Mouse (Mus musculus) frontal cortex, postnatal 10 days (tissue): Measurements from ENCODE around the gene Atl1.

ENCODE experiments used
- DNase-seq, 2 experiments: peaks; one replicate each; pipeline ENCODE4 v3.0.0; 2022; ENCODE audit warnings: low spot score in 2 of 2, mixed read lengths in 1 of 2

Atl1 gene

DNA sequence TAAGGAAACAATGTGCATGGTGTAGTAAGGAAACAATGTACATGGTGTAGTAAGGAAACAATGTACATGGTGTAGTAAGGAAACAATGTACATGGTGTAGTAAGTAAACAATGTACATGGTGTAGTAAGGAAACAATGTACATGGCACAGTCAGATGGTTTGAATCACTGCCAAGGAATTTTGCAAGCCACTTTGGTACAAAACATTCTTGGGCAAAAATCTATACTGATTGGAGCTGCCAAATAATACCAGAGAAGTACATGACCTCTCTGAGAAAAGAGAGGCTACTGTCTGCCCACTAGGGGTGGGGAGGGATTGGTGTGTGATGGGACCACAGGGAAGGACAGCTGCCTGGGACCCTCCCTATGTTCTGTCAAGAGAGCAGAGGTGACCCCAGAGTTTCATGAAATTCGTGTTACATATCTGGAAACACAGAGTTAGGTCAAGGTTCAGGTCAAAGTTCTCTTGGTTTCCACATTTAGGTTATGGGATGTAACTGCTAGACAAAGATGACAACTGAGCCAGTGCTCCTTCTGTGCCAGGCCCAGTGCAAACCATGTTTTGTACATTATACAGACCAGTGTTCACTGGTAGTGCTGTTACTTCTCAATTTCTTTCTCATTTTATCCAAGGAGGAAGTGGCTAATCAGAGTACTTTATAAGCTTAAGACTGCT, 49.4 kb downstream of the Atl1 start:
- DNase-seq = no peak

GRCm38 (mm10) chr12:69945861-69946260, 53.4 kb downstream of the Atl1 start:
- DNase-seq = no peak

- DNase-seq = no peak
These were observed 55.1 kb downstream of the Atl1 start for GRCm38 (mm10) chr12:69947502-69947901.

DNA sequence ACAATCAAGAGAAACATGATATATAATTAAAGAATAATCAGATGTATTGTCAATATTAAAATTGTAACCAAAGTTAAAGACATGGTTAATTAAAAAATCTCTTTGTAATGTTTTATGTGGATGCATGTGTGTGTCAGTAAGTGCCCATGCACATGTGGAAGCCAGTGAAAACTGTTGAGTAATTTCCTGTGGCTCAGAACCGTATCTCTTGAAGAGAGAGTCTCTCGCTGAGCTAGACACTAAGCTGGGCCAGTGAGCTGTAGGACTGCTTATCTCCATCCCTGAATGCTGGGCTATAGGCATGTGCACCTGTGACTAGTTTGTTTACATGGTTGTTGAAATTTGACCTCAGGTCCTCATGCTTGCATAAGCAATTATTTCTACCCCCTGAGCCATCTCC, 65.0 kb downstream of the Atl1 start:
- no peak for DNase-seq

DNA sequence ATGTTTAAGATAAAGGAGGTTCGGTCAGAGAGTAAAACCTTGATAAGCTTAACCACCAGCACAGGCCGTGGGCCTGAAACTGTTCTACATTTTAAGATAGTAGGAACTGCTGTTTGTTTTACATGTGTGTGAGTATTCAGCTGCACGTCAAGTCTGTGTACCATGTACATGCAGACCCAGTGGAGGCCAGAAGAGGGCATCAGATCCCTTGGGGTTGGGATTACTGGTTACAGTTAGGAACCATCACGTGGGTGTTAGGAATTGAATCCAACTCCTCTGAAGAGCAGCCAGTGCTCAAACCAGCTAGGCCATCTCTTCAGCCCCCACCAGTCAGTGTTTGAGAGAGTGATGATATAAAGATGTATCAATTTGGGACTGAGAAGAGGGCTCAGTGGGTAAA, 70.1 kb downstream of the Atl1 start:
- peak in 1 of 2 experiments; percentile 44 for DNase-seq

- no peak for DNase-seq
These were observed 70.7 kb downstream of the Atl1 start for GRCm38 (mm10) chr12:69963141-69963540.

DNA sequence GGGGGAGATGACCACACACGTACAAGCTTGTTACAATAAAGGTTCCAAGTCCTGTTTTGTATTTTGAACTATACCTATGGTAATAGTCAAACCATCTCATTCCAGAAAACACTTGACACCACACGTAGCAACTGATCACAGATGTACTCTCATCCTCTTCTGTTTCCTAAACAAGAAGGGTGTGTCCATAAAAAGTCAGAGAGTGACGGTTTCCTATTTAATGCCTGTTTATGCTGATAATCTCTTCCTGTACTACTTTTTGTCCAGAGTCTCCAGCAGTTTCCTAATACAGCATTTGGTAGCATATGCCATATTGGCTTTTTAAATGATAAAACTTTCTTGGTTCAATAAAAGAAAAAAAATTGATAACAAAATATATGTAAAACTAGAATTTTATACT, 73.2 kb downstream of the Atl1 start:
- DNase-seq = no peak

- DNase-seq = no peak
These were observed 73.7 kb downstream of the Atl1 start for GRCm38 (mm10) chr12:69966071-69966470.

- DNase-seq = no peak
These were observed 74.7 kb downstream of the Atl1 start for GRCm38 (mm10) chr12:69967112-69967511.

- no peak for DNase-seq
These were observed 75.7 kb downstream of the Atl1 start for GRCm38 (mm10) chr12:69968154-69968553.

GRCm38 (mm10) chr12:69973666-69974065, 81.3 kb downstream of the Atl1 start:
- DNase-seq = no peak

DNA sequence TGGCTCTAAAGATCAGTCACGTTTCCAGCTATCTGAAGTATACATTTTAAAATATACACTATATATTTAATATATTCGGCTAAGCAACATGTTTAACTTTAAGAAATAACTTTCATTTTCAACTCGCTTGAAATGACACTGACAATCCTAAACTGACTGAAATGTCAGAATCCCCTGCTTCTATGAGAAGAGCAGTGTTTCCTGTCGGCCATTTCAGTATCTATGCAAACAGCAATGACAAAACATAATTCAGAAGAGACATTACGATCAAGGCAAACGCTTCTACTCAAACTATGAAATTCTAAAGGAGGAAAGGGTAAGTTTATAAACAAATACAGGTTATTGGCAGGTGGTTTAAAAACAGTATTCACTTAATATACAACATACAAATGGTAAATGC, 84.3 kb downstream of the Atl1 start:
- DNase-seq = no peak

DNA sequence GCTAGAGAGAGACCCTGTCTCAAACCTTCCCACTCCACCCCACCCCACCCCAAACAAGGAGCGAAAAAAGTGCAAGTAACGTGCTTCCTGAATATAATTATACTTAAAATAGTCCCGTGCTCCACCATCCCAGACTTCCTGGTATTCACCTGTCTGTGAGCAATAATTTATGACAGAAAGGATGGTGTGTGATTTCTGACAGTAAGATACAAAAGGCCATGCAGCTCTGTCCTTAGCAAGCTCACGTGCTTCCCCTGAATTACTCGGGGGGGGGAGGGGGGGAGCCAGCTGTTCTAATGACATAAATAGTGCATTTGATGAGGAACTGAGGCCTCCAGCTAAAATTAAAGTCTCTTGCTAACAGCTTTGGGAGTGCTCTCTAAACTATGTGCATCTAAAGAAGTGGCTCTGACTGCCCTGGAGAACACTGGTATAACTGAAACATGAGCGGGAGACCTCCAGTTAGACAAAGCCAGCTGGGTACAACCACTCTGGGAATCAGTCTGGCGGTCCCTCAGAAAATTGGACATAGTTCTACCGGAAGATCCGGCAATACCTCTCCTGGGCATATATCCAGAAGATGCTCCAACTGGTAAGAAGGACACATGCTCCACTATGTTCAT, 85.1 kb downstream of the Atl1 start:
- DNase-seq = no peak

GRCm38 (mm10) chr12:69982874-69983273, 90.5 kb downstream of the Atl1 start:
- DNase-seq = no peak

DNA sequence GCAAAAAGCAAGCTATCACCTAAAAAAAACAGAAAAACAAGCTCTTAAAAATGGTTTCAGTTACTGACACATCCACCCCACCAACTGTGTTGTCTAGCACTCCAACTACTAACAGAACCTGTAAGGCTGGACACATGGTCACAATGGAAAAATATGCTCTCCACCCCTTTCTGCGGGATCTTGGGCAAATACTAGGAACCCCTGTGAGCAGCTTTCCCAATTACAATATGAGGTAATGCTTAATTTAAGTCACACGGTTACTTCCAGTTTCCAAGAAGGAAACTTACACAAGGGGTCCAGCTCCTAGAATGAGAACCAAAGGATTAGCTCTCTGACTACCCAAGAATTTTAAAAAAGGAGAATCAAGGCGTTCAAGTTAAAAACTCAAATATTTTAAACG, 93.1 kb downstream of the Atl1 start:
- DNase-seq = no peak

DNA sequence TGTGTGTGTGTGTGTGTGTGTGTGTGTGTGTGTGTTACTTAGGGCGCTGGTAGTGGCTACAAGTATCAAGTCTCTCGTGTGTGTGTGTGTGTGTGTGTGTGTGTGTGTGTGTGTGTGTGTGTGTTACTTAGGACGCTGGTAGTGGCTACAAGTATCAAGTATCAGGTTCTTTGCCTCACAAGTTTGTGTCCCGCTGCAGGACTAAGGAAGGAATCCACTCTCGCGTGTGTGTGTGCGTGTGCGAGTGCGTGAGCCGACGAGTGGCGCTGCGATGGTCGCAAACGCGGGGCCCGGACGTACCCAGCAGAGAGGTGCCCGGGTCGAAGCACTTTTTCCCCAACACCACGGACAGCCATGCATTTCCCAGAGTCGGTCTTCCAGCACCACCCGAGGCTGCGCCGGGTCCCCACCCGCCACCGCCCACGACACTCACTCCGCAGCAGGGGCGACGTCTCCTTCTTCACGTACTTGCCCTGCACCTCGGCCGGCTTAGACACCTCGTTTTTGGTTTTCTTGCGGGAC, 93.9 kb downstream of the Atl1 start:
- DNase-seq = peak; percentile 20 to 41

GRCm38 (mm10) chr12:69986786-69987497, 94.5 kb downstream of the Atl1 start, which contains the start of gene Sav1:
Gene Sav1, minus strand, starts transcription at chr12:69987002.
- DNase-seq = peak; percentile 71 to 85

DNA sequence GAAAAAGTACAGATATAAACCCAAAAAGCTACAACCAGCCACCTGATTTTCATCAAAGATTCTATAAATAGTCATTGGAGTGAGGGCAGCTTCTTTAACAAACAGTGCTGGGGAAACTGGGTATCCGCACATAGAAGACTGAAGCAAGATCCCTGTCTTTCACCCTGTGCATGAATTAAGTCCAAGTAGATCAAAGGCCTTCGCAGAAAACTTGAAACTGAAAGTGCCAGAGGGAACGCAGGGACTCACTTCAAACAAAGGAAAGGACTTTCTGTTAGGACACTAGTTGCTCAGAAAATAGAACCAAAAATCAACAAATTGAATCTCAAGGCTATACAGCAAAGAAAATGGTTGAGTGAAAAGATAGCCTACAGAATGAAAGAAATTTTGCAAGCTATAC, 103.0 kb downstream of the Atl1 start:
- DNase-seq = no peak

- no peak for DNase-seq
These were observed 106.0 kb downstream of the Atl1 start for GRCm38 (mm10) chr12:69998186-69998983.

DNA sequence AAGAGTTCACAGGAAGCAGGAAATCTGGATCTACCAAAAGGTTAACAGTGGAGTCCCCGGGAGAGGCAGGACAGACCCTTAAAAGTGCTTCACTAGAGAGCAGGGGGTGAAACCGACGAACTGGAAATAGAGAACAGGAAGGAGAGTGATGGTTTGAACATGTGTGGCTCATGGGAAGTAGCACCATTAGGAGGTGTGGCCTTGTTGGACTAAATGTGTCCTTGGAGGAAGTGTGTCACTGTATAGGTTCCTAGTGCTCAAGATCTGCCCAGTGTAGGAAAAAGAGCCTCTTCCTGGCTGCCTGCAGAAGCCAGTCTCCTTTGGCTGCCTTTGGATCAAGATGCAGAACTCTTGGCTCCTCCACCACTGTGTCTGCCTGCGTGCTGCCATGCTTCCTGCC, 112.7 kb downstream of the Atl1 start:
- DNase-seq = no peak

DNA sequence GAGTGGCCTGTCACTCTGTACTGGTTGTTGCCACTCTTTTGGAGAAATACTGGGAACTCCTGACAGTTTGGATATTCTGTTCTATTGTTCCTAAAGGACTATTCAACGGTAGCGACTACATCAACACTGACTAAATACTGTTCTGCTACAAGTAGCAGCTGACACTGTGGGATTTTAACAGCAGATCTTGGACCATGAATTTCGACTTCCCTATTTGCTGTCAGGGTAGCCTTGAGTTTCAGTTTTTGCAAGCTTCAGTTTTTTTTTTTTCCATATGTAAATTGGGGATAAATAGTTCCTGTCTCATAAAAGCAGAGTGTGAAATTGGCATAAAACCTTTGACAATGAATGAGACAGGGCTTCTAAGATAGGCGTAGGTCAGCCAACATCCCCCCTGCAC, 117.9 kb downstream of the Atl1 start:
- no peak for DNase-seq

- no peak for DNase-seq
These were observed 119.3 kb downstream of the Atl1 start for GRCm38 (mm10) chr12:70011681-70012080.
